Mouse (Mus musculus) megakaryocyte-erythroid progenitor cell, adult 5-6 weeks (primary cell): ENCODE measurements around the gene Ddias. TPM values are rescaled to one million over a fixed set of nuclear protein-coding genes. Genes with fewer than 3 reads are reported as not detected.

Source experiments
- total RNA-seq, 2 experiments: library from RNA; stranded (forward) in 1 of 2; stranded (reverse) in 1 of 2; fragments of 200-1000, 215-1000 nt in 1 of 2; fragments of >200 nt in 1 of 2; fragmentation: Nextera tagmentation in 1 of 2; gene quantifications; 2 replicates each; pipeline ENCODE4 v1.2.3; 2014 to 2017

Ddias gene
- total RNA-seq, 2 experiments from 2014 or later, result 22.1 to 25.2 TPM

Other genes with a start within 250 kb of the Ddias start
- gene Ankrd42, start 237.1 kb downstream of the Ddias start, total RNA-seq (2014; fragmentation: Nextera tagmentation), result 1.9 and 3.6 TPM in 2 replicates
- gene Ankrd42, start 237.1 kb downstream of the Ddias start, total RNA-seq (2017), result 0.85 and 1.9 TPM in 2 replicates
- 57.2 and 68.1 TPM in 2 replicates for gene Pcf11, start 204.3 kb downstream of the Ddias start, total RNA-seq (2014; fragmentation: Nextera tagmentation)
- 79.8 and 98.4 TPM in 2 replicates for gene Pcf11, start 204.3 kb downstream of the Ddias start, total RNA-seq (2017)
- gene Rab30, start 132.6 kb downstream of the Ddias start, total RNA-seq (2014; fragmentation: Nextera tagmentation), result 0.46 and 0.67 TPM in 2 replicates
- gene Rab30, start 132.6 kb downstream of the Ddias start, total RNA-seq (2017), result 0.28 and 3.6 TPM in 2 replicates
- gene Prcp, start 223 bp upstream of the Ddias start, total RNA-seq (2014; fragmentation: Nextera tagmentation), result 66.5 and 85.8 TPM in 2 replicates
- gene Prcp, start 223 bp upstream of the Ddias start, total RNA-seq (2017), result 44.4 and 50.3 TPM in 2 replicates
- not detected in 2 replicates for gene Fam181b, start 205.6 kb upstream of the Ddias start, total RNA-seq (2014; fragmentation: Nextera tagmentation)
- gene Fam181b, start 205.6 kb upstream of the Ddias start, total RNA-seq (2017), result not detected in 2 replicates